Mouse (Mus musculus) cerebellum, adult 11-12 months (tissue): ENCODE data around the gene Sltm.
A peak's percentile ranks its signal among the peaks of the same experiment; 100 is the strongest.
"Not testable (repeated sequence)": the region's sequence is repeated elsewhere in the genome, so short reads cannot be mapped to it uniquely, and the experiment has no call there.

Experiments
- DNase-seq: peaks from one replicate; pipeline ENCODE4 v3.0.0; 2022

The Sltm gene

DNA sequence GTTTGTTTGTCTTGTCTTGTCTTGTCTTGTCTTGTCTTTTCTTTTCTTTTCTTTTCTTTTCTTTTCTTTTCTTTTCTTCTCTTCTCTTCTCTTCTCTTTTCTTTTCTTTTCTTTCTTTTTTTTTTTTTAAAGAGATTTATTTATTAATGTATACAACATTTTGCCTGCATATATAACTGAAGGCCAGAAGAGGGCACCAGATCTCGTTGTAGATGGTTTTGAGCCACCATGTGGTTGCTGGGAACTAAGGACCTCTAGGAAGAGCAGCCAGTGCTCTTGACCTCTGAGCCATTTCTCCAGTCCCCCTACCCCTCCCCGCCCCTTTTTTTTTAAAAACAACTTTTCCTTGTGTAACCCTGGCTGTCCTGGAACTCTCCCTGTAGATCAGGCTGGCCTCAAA is 9.7 kb downstream of the Sltm start:
- DNase-seq, result not testable (repeated sequence)

DNA sequence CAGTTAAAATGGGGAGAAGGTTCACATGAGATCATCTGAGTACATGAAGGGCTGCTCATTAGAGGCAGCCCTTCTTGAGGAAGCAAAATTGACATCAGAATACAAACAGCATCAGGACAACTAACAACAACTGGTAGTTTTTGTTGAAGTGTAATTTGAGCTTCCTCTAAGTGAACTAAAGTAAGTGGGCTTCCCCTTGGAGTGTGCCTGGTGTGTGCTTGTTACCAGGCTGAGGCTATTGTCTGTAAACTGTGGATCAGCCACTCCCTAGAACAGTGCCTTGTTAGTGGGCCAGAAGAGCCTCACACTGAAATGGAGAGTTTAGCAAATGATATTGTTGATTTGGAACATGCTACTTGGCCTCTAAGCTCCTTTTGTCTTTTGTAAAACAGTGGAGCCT is 12.9 kb downstream of the Sltm start:
- no peak for DNase-seq

DNA sequence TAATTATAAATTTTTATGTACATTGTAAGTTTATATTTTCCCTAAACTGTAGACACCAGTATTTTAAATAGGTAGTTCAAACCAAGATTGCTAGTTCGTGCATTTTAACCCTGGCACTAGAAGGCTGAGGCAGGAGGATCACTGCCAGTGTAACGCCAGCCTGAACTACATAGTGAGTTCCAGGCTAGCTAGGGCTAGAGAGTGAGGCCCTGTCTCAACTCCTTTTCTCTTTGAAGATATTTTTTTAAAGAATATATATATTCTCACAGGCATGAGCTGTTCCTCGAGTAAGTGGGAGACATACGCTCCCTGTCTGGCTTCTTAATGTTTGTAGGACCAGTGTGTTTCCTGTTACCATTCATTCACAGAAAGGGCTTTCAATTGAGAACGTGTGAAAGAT is 14.2 kb downstream of the Sltm start:
- no peak for DNase-seq

DNA sequence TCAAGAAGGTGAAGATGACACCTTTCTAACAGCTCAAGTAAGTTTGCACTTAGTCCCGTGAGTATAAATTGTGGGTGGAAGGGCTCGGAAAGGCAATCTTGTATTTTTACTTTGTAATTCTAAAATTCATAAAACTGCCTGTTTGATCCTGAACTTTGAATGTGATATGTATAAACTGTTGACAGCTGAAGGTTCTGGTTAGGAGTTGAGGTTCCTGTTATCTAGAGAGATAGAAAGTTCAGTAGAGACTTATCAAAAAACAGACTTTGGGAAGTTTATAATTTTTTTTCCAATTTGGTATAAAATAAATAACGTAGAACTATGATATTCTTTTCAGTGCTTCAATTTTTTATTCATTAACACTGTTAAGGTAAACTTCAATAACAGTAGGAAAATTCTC is 20.3 kb downstream of the Sltm start:
- no peak for DNase-seq

DNA sequence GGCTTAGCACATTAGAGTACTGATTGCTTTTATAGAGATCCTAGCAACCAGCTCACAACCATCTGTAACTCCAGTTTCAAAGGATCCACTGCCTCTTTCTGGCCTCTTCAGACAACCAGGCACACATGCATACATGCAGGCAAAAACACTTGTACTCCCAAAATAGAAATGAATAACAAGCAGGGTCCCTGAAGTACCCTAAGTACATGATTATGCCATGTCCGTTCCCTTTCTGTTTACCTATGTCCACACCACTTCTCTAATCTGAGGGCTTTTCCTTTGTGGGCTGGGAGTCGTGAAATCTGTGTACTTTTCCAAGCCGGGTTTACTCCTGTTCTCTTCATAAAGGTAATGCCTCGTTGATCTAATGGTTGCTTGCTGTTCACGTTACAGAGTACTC is 25.1 kb downstream of the Sltm start:
- no peak for DNase-seq

DNA sequence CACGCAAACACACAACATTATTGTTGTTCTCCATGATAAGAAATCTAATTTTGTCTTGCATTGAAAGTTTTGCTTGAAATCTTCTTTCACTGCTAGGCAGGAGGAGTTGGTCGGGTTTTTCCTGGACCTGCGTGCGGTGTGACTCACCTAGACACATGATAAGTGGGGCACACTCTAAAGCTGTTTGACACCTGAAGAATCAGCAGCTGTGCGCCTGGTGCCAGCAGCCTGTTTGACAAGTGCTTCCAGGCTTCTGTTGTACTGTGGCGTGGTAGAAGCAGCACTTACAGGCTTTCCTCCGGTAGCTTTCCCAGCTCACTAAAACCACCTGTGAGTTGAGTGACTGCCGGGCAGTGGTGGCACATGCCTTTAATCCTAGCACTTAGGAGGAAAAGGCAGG is 27.8 kb downstream of the Sltm start:
- DNase-seq, result no peak

DNA sequence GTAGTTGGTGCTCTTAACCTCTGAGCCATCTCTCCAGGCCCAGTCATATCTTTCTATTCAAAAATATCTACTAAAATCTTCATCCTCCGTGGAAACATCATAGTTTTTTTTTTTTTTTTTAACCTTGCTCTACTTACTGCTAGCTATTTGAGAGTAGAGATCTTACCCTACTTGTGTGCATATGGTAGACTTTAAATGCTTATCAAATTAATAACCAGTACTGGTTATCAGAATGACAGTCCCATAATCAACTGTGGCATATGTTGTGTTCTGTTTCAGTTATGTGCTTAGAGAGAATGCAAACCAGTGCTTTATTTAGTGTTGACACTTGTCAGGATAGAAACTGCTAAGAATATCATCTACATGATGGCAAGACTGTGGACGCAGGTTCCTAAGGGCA is 35.6 kb downstream of the Sltm start:
- DNase-seq, result no peak

DNA sequence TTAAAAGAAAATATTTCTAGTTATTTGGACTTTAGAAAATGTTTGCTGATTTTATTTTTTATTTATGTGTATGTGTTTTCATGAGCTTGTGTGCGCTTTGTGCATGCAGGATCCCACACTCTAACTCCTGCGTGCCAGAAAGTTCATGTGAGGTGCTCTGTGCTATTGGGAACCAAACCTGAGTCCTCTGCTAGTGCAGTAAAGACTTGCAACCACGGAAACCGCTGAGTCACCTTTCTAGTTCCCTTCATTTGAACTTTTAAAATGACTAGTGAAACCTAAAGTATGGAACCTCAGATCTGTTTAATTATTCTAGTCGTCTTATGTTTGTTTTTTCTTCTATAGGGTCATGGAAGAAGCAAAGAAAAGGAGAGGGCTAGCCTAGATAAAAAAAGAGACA is 38.4 kb downstream of the Sltm start:
- no peak for DNase-seq

DNA sequence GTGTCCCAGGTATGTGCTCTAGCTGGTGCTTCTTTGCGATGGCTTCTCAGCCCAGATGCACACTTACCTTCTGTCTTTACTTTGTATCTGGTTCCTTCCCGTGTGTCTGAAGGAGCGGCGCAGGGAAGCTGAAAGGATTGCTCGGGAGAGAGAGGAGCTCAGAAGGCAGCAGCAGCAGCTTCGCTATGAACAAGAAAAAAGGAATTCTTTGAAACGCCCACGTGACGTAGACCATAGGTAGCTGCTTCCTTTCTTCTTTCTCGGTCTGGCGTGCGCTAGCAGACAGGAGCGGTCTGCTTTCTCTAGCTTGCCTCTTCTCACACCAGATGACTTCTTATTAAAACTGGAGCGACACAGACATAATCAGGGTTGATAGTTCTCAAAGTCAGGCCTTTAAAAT is 42.1 kb downstream of the Sltm start:
- DNase-seq, result no peak

DNA sequence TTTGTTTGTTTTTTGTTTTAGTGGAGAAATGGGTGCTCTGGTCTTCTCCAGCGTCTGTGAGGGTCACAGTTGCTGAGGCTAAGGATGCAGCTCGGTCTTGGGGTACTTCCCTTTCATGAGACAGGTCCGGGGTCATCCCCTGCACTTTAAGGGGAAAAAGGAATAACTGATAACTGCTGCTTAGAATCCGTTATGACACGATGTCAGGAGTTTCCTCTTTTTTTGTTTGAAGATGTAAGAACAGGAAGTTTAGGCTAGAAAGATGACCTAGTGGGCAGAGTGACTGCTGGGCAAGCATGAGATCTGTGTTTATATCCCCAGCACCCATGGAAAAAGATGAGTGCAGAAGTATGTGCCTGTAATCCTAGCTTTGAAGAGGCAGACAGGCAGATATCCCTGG is 42.6 kb downstream of the Sltm start:
- no peak for DNase-seq

DNA sequence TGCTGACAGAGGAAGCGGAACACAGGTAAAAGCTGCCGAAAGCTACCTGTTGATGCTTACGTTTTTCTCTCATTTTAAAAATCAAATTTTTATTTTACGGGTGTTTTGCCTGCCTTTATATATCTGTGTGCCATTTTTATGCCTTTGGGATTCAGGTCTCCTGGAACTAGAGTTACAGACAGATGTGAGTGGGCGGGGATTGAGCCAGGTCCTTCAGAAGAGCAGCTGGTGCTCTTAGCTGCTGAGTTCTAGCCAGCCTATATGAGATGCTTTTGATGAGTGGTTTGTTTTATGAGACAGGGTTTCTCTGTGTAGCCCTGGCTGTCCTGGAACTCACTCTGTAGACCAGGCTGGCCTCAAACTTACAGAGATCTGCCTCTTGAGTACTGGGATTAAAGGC is 44.6 kb downstream of the Sltm start:
- no peak for DNase-seq

DNA sequence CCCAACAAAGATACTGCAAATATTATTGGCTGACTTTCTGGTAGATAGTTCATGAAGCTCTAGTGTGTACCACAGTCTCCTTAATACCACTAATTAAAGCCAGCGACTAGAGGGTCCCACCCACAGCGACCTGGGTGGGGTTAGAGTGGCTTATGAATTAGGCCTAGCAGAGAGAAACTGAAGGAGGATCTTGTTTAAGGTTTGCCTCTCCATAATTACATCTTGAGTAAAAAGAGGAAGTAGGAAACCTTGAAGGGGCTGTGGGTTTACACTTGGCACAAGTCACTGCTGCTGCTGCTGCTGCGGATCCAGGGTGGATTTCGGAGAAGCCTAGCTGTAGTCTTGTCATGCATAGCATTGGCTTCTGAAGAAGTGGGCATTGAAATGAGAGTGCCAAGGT is 48.2 kb downstream of the Sltm start:
- DNase-seq, result no peak

DNA sequence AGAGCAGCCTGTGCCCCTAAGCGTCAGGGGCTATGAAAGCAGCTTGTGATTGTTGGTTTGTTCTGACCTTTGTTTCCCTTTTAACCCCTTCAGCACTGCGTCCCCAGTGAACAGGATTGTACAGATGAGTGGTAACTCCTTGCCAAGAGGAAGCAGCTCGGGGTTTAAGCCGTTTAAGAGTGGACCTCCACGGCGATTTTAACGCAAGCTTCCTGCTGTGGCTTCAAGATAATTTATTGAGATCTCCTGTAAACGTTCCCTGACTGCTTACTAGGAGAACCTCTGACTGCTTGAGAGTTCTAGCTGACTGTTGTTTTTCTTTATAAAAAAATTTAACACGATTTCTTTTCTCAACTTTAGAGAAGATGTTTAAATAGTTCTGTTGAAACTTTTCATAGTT is 48.9 kb downstream of the Sltm start:
- DNase-seq, result no peak

DNA sequence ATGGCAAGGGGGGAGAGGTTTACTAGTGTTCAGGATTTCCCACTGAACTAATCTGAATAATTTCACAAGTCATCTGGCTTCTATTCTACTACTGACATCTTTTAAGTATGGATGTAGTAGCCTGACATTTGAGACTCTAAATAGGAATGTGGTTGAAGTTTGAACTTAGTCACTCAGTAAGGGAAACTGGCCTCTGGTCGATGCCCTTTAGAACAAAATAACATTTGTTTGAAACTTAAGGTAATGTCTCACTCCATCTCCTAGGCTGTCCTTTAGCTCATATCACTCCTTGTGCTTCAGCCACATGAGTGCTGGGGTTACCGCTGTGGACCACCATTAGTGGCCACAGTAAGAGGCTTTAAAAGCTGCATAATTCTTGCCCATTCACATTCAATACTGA is 55.7 kb downstream of the Sltm start:
- no peak for DNase-seq

DNA sequence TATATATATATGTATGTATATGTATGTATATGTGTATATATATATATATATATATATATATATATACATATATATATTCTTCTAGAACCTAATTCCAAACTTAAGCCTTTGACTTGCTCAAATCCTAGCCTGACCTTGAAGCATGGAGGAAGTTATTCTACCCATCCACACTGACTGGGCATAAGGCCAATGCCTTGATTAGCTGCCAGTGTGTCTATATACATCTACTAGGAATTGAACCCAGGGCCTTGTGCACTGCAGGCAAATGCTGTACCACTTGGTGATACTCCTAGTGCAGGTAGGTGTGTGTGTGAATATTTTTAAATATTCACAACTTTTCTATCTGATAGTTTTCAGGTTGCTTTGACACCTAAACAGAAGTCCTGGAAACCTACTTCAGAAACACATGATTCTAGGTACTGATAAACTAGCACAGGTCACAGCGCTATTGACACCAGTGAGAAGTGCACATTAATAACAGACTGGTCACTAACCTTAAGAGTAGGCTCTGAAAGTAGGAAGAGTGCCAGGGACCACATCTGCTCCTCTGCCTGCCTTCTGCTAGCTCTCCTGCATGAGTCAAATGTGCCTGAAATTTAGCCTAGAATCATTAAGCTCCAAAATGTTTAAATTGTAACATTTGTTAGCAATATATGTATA is 59.8 kb downstream of the Sltm start:
- DNase-seq, result peak; percentile 26

DNA sequence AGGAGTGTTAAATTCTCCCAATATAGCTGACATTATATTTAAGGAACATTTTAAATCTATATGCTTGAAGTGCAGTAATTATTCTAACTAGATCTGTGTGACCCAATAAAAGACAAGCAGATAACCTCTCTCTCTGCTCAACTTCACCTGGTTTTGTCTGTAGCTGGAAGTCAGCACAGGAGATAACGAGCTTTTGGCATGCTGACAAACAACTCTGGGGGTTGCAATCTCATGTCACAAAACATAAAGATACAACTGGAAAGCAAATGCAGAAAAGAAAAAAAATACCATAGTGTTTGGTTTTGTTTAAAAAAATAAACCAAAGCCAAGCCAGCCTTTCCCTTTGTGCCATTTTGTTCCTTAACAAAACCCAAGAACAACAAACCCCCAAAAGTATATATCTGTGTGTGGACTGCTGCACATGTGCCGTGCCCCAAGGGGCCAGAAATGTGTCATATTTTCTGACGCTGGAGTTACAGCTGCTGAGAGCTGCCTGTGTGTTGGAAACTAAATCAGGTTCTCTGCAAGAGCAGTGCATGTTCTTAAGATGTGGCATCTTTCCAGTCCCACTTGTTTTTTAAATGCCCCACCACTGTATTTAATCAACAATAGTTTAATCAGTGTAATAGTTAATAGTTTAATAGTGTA is 68.6 kb downstream of the Sltm start:
- DNase-seq, result no peak

DNA sequence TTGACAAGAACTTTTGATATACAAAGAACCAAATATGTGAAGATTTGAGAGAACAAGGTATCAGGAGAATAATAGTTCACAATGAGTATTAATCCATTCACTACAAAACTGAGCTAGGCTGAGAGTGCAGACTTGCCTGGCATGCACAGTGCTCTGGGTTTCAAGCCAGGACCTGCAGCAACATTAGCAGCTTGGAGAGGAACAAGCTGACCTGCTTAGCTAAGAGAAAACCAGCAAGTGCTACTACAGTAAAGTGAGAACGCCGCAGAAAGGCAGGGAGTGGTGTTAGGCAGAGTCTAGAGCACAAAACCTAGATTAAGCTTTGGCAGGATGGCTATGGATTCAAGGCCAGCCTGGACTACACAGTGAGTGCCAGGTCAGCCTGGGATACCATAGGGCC is 87.2 kb downstream of the Sltm start:
- DNase-seq, result peak; percentile 78

DNA sequence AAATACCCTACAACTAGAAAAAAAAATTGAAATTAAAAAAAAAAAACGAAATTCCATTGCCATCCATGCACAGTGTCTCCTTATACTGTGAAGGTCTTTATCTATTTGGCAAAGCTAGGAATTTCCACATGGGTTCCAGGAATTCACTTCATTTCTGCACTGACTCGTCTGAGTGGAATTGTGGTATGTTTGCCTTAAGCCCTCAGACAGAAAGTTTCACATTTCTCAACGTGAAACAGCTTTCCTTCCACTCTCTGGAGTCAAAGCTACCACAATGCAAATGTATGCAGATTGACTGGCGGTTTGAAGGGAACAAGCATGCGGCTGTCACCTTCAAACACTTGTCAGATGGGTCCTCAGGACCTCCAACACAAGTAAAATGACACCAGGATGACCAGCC is 89.1 kb downstream of the Sltm start:
- no peak for DNase-seq

DNA sequence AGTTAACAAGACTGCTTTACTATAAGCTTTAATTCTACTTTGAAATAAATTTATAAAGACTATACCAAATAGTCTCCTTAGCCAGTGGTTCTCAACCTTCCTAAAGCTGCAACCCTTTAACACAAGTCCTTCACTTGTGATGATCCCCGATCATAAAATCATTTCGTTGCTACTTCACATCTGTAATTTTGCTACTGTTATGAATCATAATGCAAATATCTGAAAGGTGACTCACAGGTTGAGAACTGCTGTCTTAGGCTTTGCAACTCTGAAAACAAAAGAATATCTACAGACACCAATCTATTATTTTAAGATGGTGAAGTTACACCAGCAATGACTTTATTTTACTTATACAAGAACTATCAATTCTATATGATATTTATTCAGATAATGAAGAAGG is 94.2 kb downstream of the Sltm start:
- no peak for DNase-seq
